Mouse (Mus musculus): ENCODE results near the gene Reck. TPM values are rescaled to one million over a fixed set of nuclear protein-coding genes. Genes with fewer than 3 reads are reported as not detected.

The Reck gene
- polyA plus RNA-seq, 1 experiment from 2014 or later = 15.1 TPM

DNA sequence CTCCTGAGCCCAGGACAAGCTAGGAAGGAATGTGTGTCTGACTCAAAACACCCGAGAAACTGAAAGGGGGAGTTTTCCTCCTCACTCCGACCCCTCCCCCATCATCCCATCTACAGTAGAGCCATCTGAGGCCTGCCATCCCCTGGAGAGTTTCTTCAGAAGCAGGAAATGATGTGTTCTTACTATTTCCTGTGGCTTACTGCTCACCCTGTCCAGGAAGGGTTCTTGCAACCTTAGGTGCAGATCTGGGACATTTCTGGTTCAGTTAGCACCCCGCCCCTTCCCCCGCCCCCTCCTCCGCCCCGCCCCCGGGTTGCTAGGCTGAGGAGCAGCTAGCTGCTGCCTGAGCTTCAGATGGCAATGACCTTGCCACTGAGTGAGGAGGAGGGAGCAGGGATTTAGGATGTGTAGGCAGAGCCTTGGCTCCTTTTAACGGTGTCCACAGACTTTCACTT is 96.8 kb downstream of the Reck start:
- H3K27me3 ChIP-seq = peaks cover 57% of the 10 kb centered on the region
- no peak overlapping the region for H3K9ac ChIP-seq (replicated peaks)
- H3K9me3 ChIP-seq = no peaks in the 10 kb centered on the region
- H3K27ac ChIP-seq (replicated peaks) = peak overlapping the region; percentile 54; the same call in 1 of the 2 replicates
- peak overlapping the region; percentile 7; the same call in 1 of the 2 replicates for H3K4me2 ChIP-seq (replicated peaks)
- no peaks in the 10 kb centered on the region; the same call in 1 of the 2 replicates for H3K36me3 ChIP-seq
- 5% methylated on average over 8 of the region's 8 CpGs for WGBS
- 0 out of 2 replicates have a peak, but pooled peaks have one; percentile 34 for ATAC-seq (ENCODE audit: low FRiP score, low read depth)
- peaks cover 30% of the 10 kb centered on the region for H3K4me1 ChIP-seq
- no peak overlapping the region for H3K4me3 ChIP-seq

GRCm38 (mm10) chr4:43973526-43973981 is 98.2 kb downstream of the Reck start:
- no peak for ATAC-seq (ENCODE audit: low FRiP score, low read depth)
- Histone ChIP-seq H3K4me1 (peaks cover 31% of the 10 kb centered on the region), H3K27ac (replicated peaks) (no peak overlapping the region), H3K9ac (replicated peaks) (no peak overlapping the region), H3K4me2 (replicated peaks) (no peak overlapping the region), H3K9me3 (no peaks in the 10 kb centered on the region), H3K4me3 (no peak overlapping the region), H3K27me3 (peaks cover 55% of the 10 kb centered on the region), H3K36me3 (no peaks in the 10 kb centered on the region; the same call in 1 of the 2 replicates)
- WGBS = 29% methylated on average over 4 of the region's 4 CpGs

- Histone ChIP-seq H3K9ac (replicated peaks) (no peak overlapping the region), H3K27ac (replicated peaks) (no peak overlapping the region), H3K4me2 (replicated peaks) (no peak overlapping the region), H3K4me3 (no peak overlapping the region), H3K4me1 (peaks cover 26% of the 10 kb centered on the region), H3K36me3 (no peaks in the 10 kb centered on the region; the same call in 1 of the 2 replicates), H3K9me3 (no peaks in the 10 kb centered on the region), H3K27me3 (peaks cover 62% of the 10 kb centered on the region)
- WGBS = 81% methylated on average over 10 of the region's 10 CpGs
- ATAC-seq (ENCODE audit: low FRiP score, low read depth) = no peak
Measured at GRCm38 (mm10) chr4:43974914-43975616, 99.7 kb downstream of the Reck start.

- no peak overlapping the region for H3K27ac ChIP-seq (replicated peaks)
- no peak overlapping the region for H3K9ac ChIP-seq (replicated peaks)
- H3K4me3 ChIP-seq = no peak overlapping the region
- H3K4me2 ChIP-seq (replicated peaks) = no peak overlapping the region
- peaks cover 26% of the 10 kb centered on the region for H3K4me1 ChIP-seq
- no peaks in the 10 kb centered on the region for H3K36me3 ChIP-seq
- H3K9me3 ChIP-seq = no peaks in the 10 kb centered on the region
- ATAC-seq (ENCODE audit: low FRiP score, low read depth) = no peak
- peaks cover 64% of the 10 kb centered on the region for H3K27me3 ChIP-seq
- 82% methylated on average over 6 of the region's 6 CpGs for WGBS
Measured at GRCm38 (mm10) chr4:43976223-43976740, 101.0 kb downstream of the Reck start.

- H3K4me3 ChIP-seq = no peak overlapping the region
- peak overlapping the region; percentile 17 for H3K27ac ChIP-seq (replicated peaks)
- peaks cover 10% of the 10 kb centered on the region for H3K4me1 ChIP-seq
- 11% methylated on average over 17 of the region's 17 CpGs for WGBS
- H3K9ac ChIP-seq (replicated peaks) = no peak overlapping the region
- no peaks in the 10 kb centered on the region for H3K9me3 ChIP-seq
- no peak overlapping the region for H3K4me2 ChIP-seq (replicated peaks)
- no peaks in the 10 kb centered on the region for H3K36me3 ChIP-seq
- peak; percentile 57; the same call in 1 of the 2 replicates for ATAC-seq (ENCODE audit: low FRiP score, low read depth)
- peaks cover 74% of the 10 kb centered on the region for H3K27me3 ChIP-seq
Measured at GRCm38 (mm10) chr4:43978521-43979443, 103.5 kb downstream of the Reck start.

- no peak overlapping the region for H3K4me2 ChIP-seq (replicated peaks)
- peaks cover 76% of the 10 kb centered on the region for H3K27me3 ChIP-seq
- no peaks in the 10 kb centered on the region for H3K9me3 ChIP-seq
- no peak overlapping the region for H3K9ac ChIP-seq (replicated peaks)
- no peak for ATAC-seq (ENCODE audit: low FRiP score, low read depth)
- WGBS = 74% methylated on average over 3 of the region's 3 CpGs
- H3K4me3 ChIP-seq = no peak overlapping the region
- peaks cover 10% of the 10 kb centered on the region for H3K4me1 ChIP-seq
- H3K27ac ChIP-seq (replicated peaks) = no peak overlapping the region
- H3K36me3 ChIP-seq = no peaks in the 10 kb centered on the region
Measured at GRCm38 (mm10) chr4:43979746-43980145, 104.4 kb downstream of the Reck start.

DNA sequence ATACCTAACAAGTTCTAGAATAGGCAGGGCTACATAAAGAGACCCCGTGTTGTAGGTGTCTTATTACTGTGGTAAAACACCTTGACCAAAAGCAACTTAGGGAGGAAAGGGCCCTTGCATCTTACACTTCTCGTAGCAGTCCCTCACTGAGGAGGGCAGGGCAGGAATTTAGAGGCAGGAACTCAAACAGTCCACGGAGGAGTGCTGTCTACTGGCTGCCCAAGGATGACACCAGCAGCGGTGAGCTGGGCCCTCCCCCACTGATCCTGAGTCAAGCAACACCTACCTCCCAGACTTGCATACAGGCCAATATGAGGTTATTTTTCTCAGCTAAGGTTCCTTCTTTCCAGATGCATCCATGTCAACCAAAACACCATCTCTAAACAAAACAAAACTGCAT is 104.9 kb downstream of the Reck start:
- Histone ChIP-seq H3K9me3 (no peaks in the 10 kb centered on the region), H3K4me1 (peaks cover 10% of the 10 kb centered on the region), H3K4me2 (replicated peaks) (no peak overlapping the region), H3K27me3 (peaks cover 76% of the 10 kb centered on the region), H3K4me3 (no peak overlapping the region), H3K27ac (replicated peaks) (no peak overlapping the region), H3K36me3 (no peaks in the 10 kb centered on the region), H3K9ac (replicated peaks) (no peak overlapping the region)
- no peak for ATAC-seq (ENCODE audit: low FRiP score, low read depth)
- 86% methylated on average over 4 of the region's 4 CpGs for WGBS

DNA sequence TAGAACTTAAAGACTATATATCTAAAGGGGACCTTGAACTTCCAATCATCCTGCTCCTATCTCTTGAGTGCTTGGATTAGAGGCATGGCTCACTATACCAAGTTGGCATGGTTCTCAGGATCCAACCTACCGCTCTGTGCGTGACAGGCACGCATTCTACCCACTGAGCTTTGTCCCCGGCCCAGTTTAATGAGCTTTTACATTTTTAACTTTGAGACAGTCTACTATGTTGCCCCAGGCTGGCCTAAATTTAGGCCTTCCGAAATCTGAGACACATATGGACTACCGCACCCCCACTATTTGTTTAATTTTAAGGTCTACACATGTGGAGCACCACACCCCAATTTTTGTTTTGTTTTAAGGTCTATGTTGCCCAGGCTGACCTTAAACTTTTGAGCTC is 105.5 kb downstream of the Reck start:
- no peaks in the 10 kb centered on the region for H3K9me3 ChIP-seq
- no peak overlapping the region for H3K4me2 ChIP-seq (replicated peaks)
- H3K4me3 ChIP-seq = no peak overlapping the region
- no peaks in the 10 kb centered on the region for H3K36me3 ChIP-seq
- peaks cover 10% of the 10 kb centered on the region for H3K4me1 ChIP-seq
- 94% methylated on average over 6 of the region's 6 CpGs for WGBS
- H3K27ac ChIP-seq (replicated peaks) = no peak overlapping the region
- ATAC-seq (ENCODE audit: low FRiP score, low read depth) = no peak
- H3K9ac ChIP-seq (replicated peaks) = no peak overlapping the region
- peaks cover 75% of the 10 kb centered on the region for H3K27me3 ChIP-seq

DNA sequence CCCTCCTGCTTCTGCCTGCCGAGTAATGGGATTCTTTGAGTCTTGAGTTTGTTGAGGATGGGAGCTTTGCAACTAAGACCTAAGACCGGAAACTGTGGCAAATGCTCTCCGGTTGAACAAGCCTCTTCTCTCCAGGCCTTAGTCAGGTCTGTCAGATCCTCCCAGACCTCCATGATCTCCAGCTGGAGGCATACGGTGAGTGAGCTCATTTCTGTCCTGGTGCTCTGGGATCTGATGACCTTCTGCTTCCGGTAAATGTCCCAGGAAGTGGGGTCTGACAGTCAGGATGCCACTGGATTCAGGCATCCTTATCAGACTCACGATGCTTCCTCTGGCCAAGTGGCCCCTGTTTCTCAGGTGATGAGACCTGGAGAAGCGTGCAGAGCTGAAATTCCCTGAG is 105.9 kb downstream of the Reck start:
- no peaks in the 10 kb centered on the region for H3K36me3 ChIP-seq
- 89% methylated on average over 7 of the region's 7 CpGs for WGBS
- ATAC-seq (ENCODE audit: low FRiP score, low read depth) = no peak
- H3K9ac ChIP-seq (replicated peaks) = no peak overlapping the region
- no peaks in the 10 kb centered on the region for H3K9me3 ChIP-seq
- H3K4me1 ChIP-seq = peaks cover 10% of the 10 kb centered on the region
- H3K4me2 ChIP-seq (replicated peaks) = no peak overlapping the region
- H3K4me3 ChIP-seq = no peak overlapping the region
- no peak overlapping the region for H3K27ac ChIP-seq (replicated peaks)
- H3K27me3 ChIP-seq = peaks cover 75% of the 10 kb centered on the region

DNA sequence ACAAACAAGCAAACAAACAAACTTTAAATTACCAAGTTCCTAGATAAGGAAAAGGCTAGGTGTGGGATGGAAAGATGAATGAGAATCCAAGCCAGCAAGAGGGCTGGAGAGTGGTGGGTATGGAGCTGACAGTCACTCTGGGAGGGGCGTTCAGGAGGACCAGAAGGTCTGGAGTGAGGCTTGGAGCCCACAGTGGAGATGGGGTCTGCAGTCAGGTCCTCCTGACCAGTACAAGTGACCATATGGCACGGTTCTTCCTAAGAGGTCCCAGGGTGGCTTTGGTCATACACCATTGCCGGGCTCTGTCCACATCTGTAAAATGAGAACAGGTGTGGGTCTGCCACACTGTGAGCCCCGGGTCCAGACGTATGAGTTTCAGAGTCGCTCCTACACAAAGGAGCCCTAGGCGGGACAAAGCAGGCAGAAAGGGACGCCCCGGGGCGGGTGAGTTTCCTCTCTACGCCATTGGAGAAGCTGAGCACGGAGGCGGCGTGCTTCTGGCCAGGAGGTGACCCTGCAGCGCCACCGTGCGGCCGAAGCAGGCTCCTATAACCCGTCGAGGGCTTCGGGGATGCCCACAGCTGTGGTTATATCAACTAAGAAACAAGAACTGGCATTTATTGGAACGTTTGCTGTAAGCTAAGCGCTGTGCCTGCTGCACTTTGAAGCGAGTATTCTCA is 106.9 kb downstream of the Reck start:
- Histone ChIP-seq H3K4me2 (replicated peaks) (peak overlapping the region; percentile 55), H3K4me3 (peak overlapping the region; percentile 34), H3K9me3 (no peaks in the 10 kb centered on the region), H3K36me3 (no peaks in the 10 kb centered on the region), H3K9ac (replicated peaks) (peak overlapping the region; percentile 46), H3K4me1 (peaks cover 10% of the 10 kb centered on the region), H3K27ac (replicated peaks) (no peak overlapping the region), H3K27me3 (peaks cover 69% of the 10 kb centered on the region)
- WGBS = 4% methylated on average over 24 of the region's 24 CpGs
- ATAC-seq (ENCODE audit: low FRiP score, low read depth) = peak; percentile 91

GRCm38 (mm10) chr4:43983181-43983580 is 107.9 kb downstream of the Reck start, which contains the start of gene Ccin:
TSS of gene Ccin (plus strand) at chr4:43983483.
- Histone ChIP-seq H3K4me3 (peak within 1 kb of the TSS; percentile 34), H3K27me3 (peaks cover 62% of the 10 kb centered on the region), H3K9ac (replicated peaks) (peak within 1 kb of the TSS; percentile 46), H3K27ac (replicated peaks) (no peak within 1 kb of the TSS), H3K36me3 (no peaks in the 10 kb centered on the region), H3K9me3 (no peaks in the 10 kb centered on the region), H3K4me2 (replicated peaks) (peak within 1 kb of the TSS; percentile 55), H3K4me1 (peaks cover 10% of the 10 kb centered on the region)
- WGBS = 78% methylated on average over 11 of the region's 11 CpGs
- no peak for ATAC-seq (ENCODE audit: low FRiP score, low read depth)

Data from midbrain, embryonic 12.5 days (tissue).